Mouse (Mus musculus) megakaryocyte, embryonic 14.5 days (primary cell): ENCODE data around the gene Gm26657.

Experiments
- FLI1 ChIP-seq: IDR thresholded peaks from 2 replicates; pipeline ENCODE4 v1.6.1; 2012; ENCODE audit warnings: low read length, inconsistent platforms, mixed read lengths
- GATA1 ChIP-seq: IDR thresholded peaks from 3 replicates; pipeline ENCODE4 v1.6.1; 2012; ENCODE audit warnings: mixed read lengths, low read length, inconsistent platforms, borderline replicate concordance

- TF ChIP-seq FLI1 = no peak
- no peak for TF ChIP-seq GATA1
Measured at GRCm38 (mm10) chr4:56719456-56719855, 20.4 kb upstream of the Gm26657 start.
